Mouse (Mus musculus) bone marrow, adult 2 months (tissue): Measurements from ENCODE around the gene Tdrd3.

ENCODE experiments used
- CTCF ChIP-seq: fragments of 200-500 bp; IDR thresholded peaks from 2 replicates; pipeline ENCODE4 v1.5.1; 2011; ENCODE audit warnings: low read length, control low read depth; ENCODE audit not compliant: control insufficient read depth, insufficient read depth
- POLR2A ChIP-seq: fragments of 200-500 bp; IDR thresholded peaks from 2 replicates; pipeline ENCODE4 v1.6.1; 2011; ENCODE audit warnings: low read depth, mild to moderate bottlenecking, control low read depth, low read length, borderline replicate concordance; ENCODE audit not compliant: control insufficient read depth

GRCm38 (mm10) chr14:87419740-87420139 lies 3.3 kb downstream of the Tdrd3 start:
- TF ChIP-seq CTCF: no peak
- TF ChIP-seq POLR2A: no peak
